In genomic region chr10:121534995-121535394, GRCm38 (mm10) we compare ENCODE assay signal across 20 mouse cellular contexts. TPM values are rescaled to one million over a fixed set of nuclear protein-coding genes. Genes with fewer than 3 reads are reported as not detected.
DNase-seq lines count a peak whose midpoint lies in the region; ATAC-seq and TF ChIP-seq lines count a peak whose summit lies in the region.
"Had no signal": no experiment of that assay in that cellular context is flagged by ENCODE, and none has a peak within 500 bp of the region (broad histone marks: within the 10 kb centered on the region; RNA-seq: fewer than 3 reads in every experiment).

No protein-coding gene starts in this region.

- no peak for TF ChIP-seq RAD21 in CH12.LX (IDR thresholded peaks at IDR 0.05; ENCODE audit: low read depth, low read length)

- WGBS in heart, embryonic 10.5 days = 52% methylated on average over 4 of the region's 4 CpGs
- WGBS in liver, embryonic 12.5 days (ENCODE audit: insufficient replicate concordance) = 45% methylated on average over 4 of the region's 4 CpGs
- 55% methylated on average over 4 of the region's 4 CpGs for WGBS in liver, postnatal 0 days (ENCODE audit: insufficient replicate concordance)

- H3K9me3 ChIP-seq in heart, embryonic 10.5 days = no peaks in the 10 kb centered on the region
- no peaks in the 10 kb centered on the region for H3K9me3 ChIP-seq in liver, embryonic 12.5 days (replicated peaks)
- H3K9me3 ChIP-seq in liver, postnatal 0 days (ENCODE audit: low read length) = no peaks in the 10 kb centered on the region
- peaks cover 8% of the 10 kb centered on the region for H3K9me3 ChIP-seq in CH12.LX (replicated peaks; ENCODE audit: low read length)
- H3K9me3 ChIP-seq: forebrain, embryonic 13.5 days; limb, embryonic 13.5 days; midbrain, embryonic 13.5 days had no signal

- TF ChIP-seq POLR2A in CH12.LX (IDR thresholded peaks at IDR 0.05; ENCODE audit: low read depth, low read length) = no peak

- H3K27ac ChIP-seq in heart, embryonic 10.5 days = 0 out of 2 replicates have a peak overlapping the region, but pooled peaks have one; percentile 12
- H3K27ac ChIP-seq in liver, embryonic 12.5 days = no peak overlapping the region
- H3K27ac ChIP-seq in liver, postnatal 0 days (ENCODE audit: low read depth) = no peak overlapping the region
- H3K27ac ChIP-seq in CH12.LX (ENCODE audit: insufficient read depth, low read depth) = no peak overlapping the region
- H3K27ac ChIP-seq: forebrain, embryonic 13.5 days; hindbrain, embryonic 14.5 days; limb, embryonic 13.5 days; midbrain, embryonic 13.5 days had no signal

- H3K79me2 ChIP-seq in CH12.LX (replicated peaks; ENCODE audit: control insufficient read depth, extremely low read depth, insufficient read depth, poor library complexity, severe bottlenecking) = no peaks in the 10 kb centered on the region

- no peak overlapping the region for H3K9ac ChIP-seq in liver, embryonic 12.5 days
- H3K9ac ChIP-seq in liver, postnatal 0 days (replicated peaks) = no peak overlapping the region
- H3K9ac ChIP-seq in CH12.LX (ENCODE audit: insufficient read depth, low read depth) = no peak overlapping the region
- H3K9ac ChIP-seq: forebrain, embryonic 13.5 days; hindbrain, embryonic 14.5 days; limb, embryonic 13.5 days; midbrain, embryonic 13.5 days had no signal

- in situ Hi-C loops in CH12.LX (cut with MboI; ENCODE audit: low pct_ligation_motif_present, low pct_unique_long_range_greater_than_20kb, low sequenced_read_pairs) = no loop called here

- no peak for TF ChIP-seq EP300 in liver, postnatal 0 days (IDR thresholded peaks at IDR 0.05; ENCODE audit: low read depth)
- TF ChIP-seq EP300 in CH12.LX (IDR thresholded peaks at IDR 0.05; ENCODE audit: low read length) = no peak

- no peak overlapping the region for H3K4me2 ChIP-seq in liver, embryonic 12.5 days
- H3K4me2 ChIP-seq in liver, postnatal 0 days (ENCODE audit: low read depth, low read length) = no peak overlapping the region
- no peak overlapping the region for H3K4me2 ChIP-seq in CH12.LX (ENCODE audit: insufficient read depth, low read depth, poor library complexity, severe bottlenecking)
- H3K4me2 ChIP-seq: forebrain, embryonic 13.5 days; hindbrain, embryonic 14.5 days; limb, embryonic 13.5 days; midbrain, embryonic 13.5 days had no signal

- H3K4me3 ChIP-seq in heart, embryonic 10.5 days = no peak overlapping the region
- no peak overlapping the region for H3K4me3 ChIP-seq in liver, embryonic 12.5 days
- no peak overlapping the region for H3K4me3 ChIP-seq in liver, postnatal 0 days (ENCODE audit: low read depth, low read length)
- H3K4me3 ChIP-seq in CH12.LX (replicated peaks in 1 of 3; ENCODE audit: low read depth in 2 of 3, low read length in 2 of 3, poor library complexity in 1 of 3) = no peak overlapping the region
- H3K4me3 ChIP-seq: forebrain, embryonic 13.5 days; limb, embryonic 13.5 days; midbrain, embryonic 13.5 days had no signal

- H3K4me1 ChIP-seq in heart, embryonic 10.5 days = peaks cover 27% of the 10 kb centered on the region
- H3K4me1 ChIP-seq in liver, embryonic 12.5 days = peaks cover 38% of the 10 kb centered on the region
- 0 out of 2 replicates have a peak, but pooled peaks cover 2% of the 10 kb centered on the region for H3K4me1 ChIP-seq in liver, postnatal 0 days (ENCODE audit: insufficient read depth)
- peaks cover 3 to 56% of the 10 kb centered on the region in 2 experiments; a peak in 2 of 4 replicates for H3K4me1 ChIP-seq in CH12.LX (ENCODE audit: control insufficient read depth in 1 of 2, insufficient read depth in 2 of 2)

- H3K27me3 ChIP-seq in heart, embryonic 10.5 days (ENCODE audit: insufficient read depth, poor library complexity, severe bottlenecking) = peaks cover 19% of the 10 kb centered on the region; the same call in 1 of the 2 replicates
- H3K27me3 ChIP-seq in liver, embryonic 12.5 days (replicated peaks) = peaks cover 22% of the 10 kb centered on the region
- no peaks in the 10 kb centered on the region for H3K27me3 ChIP-seq in liver, postnatal 0 days (ENCODE audit: insufficient read depth, low read length)
- no peaks in the 10 kb centered on the region for H3K27me3 ChIP-seq in CH12.LX (replicated peaks)
- H3K27me3 ChIP-seq: forebrain, embryonic 13.5 days; limb, embryonic 13.5 days; midbrain, embryonic 13.5 days had no signal

- peak; percentile 67 for ATAC-seq in liver, embryonic 12.5 days
- ATAC-seq in liver, postnatal 0 days = no peak
- peak; percentile 54; the same call in 1 of the 2 replicates for ATAC-seq in erythroblast, adult 5-6 weeks (replicated peaks; ENCODE audit: low FRiP score, poor library complexity, severe bottlenecking)
- ATAC-seq: forebrain, embryonic 13.5 days; intestine, postnatal 0 days; midbrain, embryonic 13.5 days had no signal

- DNase-seq in heart, embryonic 10.5 days (ENCODE audit: low spot score) = peak; percentile 75
- DNase-seq in heart, postnatal 4 days = no peak
- no peak for DNase-seq in liver, postnatal 0 days
- peak; percentile 24 for DNase-seq in CH12.LX (ENCODE audit: extremely low read depth)
- no peak for DNase-seq in thymus, postnatal 10 days (ENCODE audit: low spot score in 2 of 2)
- no peak for DNase-seq in spleen, postnatal 4 days (ENCODE audit: low spot score in 2 of 2)
- DNase-seq: adrenal gland, postnatal 14 days; cerebellum, adult 11 months; cerebellum, adult 9-11 months; gastrocnemius, postnatal 36 days; kidney, adult 9 months; kidney, postnatal 10 days; lung, postnatal 10 days had no signal

- TF ChIP-seq CTCF in liver, postnatal 0 days (IDR thresholded peaks at IDR 0.05; ENCODE audit: low read depth) = no peak
- TF ChIP-seq CTCF in CH12.LX (conservative IDR thresholded peaks at IDR 0.05 in 1 of 2, IDR thresholded peaks at IDR 0.05 in 1 of 2; ENCODE audit: low read depth in 2 of 2, low read length in 2 of 2) = no peak

- no peaks in the 10 kb centered on the region for H3K36me3 ChIP-seq in heart, embryonic 10.5 days
- H3K36me3 ChIP-seq in liver, embryonic 12.5 days = no peaks in the 10 kb centered on the region
- no peaks in the 10 kb centered on the region for H3K36me3 ChIP-seq in liver, postnatal 0 days (replicated peaks; ENCODE audit: insufficient read depth, low read length)
- H3K36me3 ChIP-seq in CH12.LX (replicated peaks in 1 of 2; ENCODE audit: control insufficient read depth in 1 of 2, insufficient read depth in 1 of 2, low read length in 1 of 2) = no peaks in the 10 kb centered on the region
- H3K36me3 ChIP-seq: limb, embryonic 13.5 days; midbrain, embryonic 13.5 days had no signal

- dilution Hi-C loops in CH12.LX (cut with MboI; ENCODE audit: extremely low pct_ligation_motif_present, extremely low pct_unique_long_range_greater_than_20kb, low sequenced_read_pairs) = no loop called here

TF ChIP-seq in CH12.LX, 34 proteins besides CTCF, POLR2A, EP300 and RAD21:
- TF ChIP-seq MEF2A (IDR thresholded peaks at IDR 0.05; ENCODE audit: borderline replicate concordance, low read depth, low read length) = no peak
- TF ChIP-seq TCF12 (IDR thresholded peaks at IDR 0.05; ENCODE audit: low read depth, low read length) = no peak

RNA-seq across cellular contexts. Expression of gene Tbk1, which starts 51.6 kb away (rescaled TPM):
- polyA plus RNA-seq in heart, embryonic 10.5 days (2016; fragmentation: Nextera tagmentation; extraction: Ambion mirVana) = 28.1 and 31.4 TPM in 2 replicates
- 10 to 100 TPM; 18.7 to 26.8 TPM for total RNA-seq in heart, postnatal 4 days (2021)
- 24.8 and 25.8 TPM in 2 replicates for polyA plus RNA-seq in liver, embryonic 12.5 days (2016; fragmentation: Nextera tagmentation; extraction: Ambion mirVana)
- 11.4 and 14.4 TPM in 2 replicates for polyA plus RNA-seq in liver, postnatal 0 days (2015; fragmentation: Nextera tagmentation; extraction: Ambion mirVana)
- total RNA-seq in CH12.LX (2012; rRNA removed) = 29.5 and 32.4 TPM in 2 replicates
- total RNA-seq in CH12.LX (2014; rRNA removed) = 46.0 and 49.5 TPM in 2 replicates
- polyA plus RNA-seq in CH12.LX (2012; ENCODE audit: insufficient read length, low read depth) = 44.0 and 45.6 TPM in 2 replicates
- 57.1 and 60.0 TPM in 2 replicates for total RNA-seq in erythroblast, adult 5-6 weeks (2015; ENCODE audit: low replicate concordance)
- total RNA-seq in erythroblast, adult 5-6 weeks (2017; ENCODE audit: low replicate concordance) = 105 and 141 TPM in 2 replicates

RNA-seq across cellular contexts. Expression of gene Rassf3, which starts 58.8 kb away (rescaled TPM):
- polyA plus RNA-seq in heart, embryonic 10.5 days (2016; fragmentation: Nextera tagmentation; extraction: Ambion mirVana) = 19.6 and 21.1 TPM in 2 replicates
- total RNA-seq in heart, postnatal 4 days (2021) = 10 to 100 TPM; 82.2 to 85.0 TPM
- polyA plus RNA-seq in liver, embryonic 12.5 days (2016; fragmentation: Nextera tagmentation; extraction: Ambion mirVana) = 12.3 and 12.8 TPM in 2 replicates
- 16.4 and 16.6 TPM in 2 replicates for polyA plus RNA-seq in liver, postnatal 0 days (2015; fragmentation: Nextera tagmentation; extraction: Ambion mirVana)
- total RNA-seq in CH12.LX (2012; rRNA removed) = 5.7 and 7.3 TPM in 2 replicates
- 4.0 and 4.1 TPM in 2 replicates for total RNA-seq in CH12.LX (2014; rRNA removed)
- polyA plus RNA-seq in CH12.LX (2012; ENCODE audit: insufficient read length, low read depth) = 9.0 and 9.9 TPM in 2 replicates
- 11.7 and 12.5 TPM in 2 replicates for total RNA-seq in erythroblast, adult 5-6 weeks (2015; ENCODE audit: low replicate concordance)
- 7.8 and 12.7 TPM in 2 replicates for total RNA-seq in erythroblast, adult 5-6 weeks (2017; ENCODE audit: low replicate concordance)

Comparison
In these comparisons a context has a peak if more than half of its experiments do, and no peak if none do; other contexts are left out.
1. DNase-seq: peak in heart, embryonic 10.5 days (single experiment) and CH12.LX (single experiment); none in heart, postnatal 4 days (single experiment), liver, postnatal 0 days (single experiment), thymus, postnatal 10 days (0 of 2) and spleen, postnatal 4 days (0 of 2).